Mouse (Mus musculus) lung, embryonic 16.5 days (tissue): Measurements from ENCODE around the gene Cdk11b. TPM values are rescaled to one million over a fixed set of nuclear protein-coding genes. Genes with fewer than 3 reads are reported as not detected.

Source experiments
- ATAC-seq: fragments of 200-750 bp; cut with Nextera tagmentation; 2 replicates; pipeline ENCODE4 v1.8.0; 2017; ENCODE audit warnings: low read depth, mild to moderate bottlenecking, moderate library complexity
- H3K27ac ChIP-seq: fragments of 300-500 bp; sonication (generic); 2 replicates; pipeline ENCODE4 v1.5.1; 2014; ENCODE audit warnings: mild to moderate bottlenecking, control low read depth, low read length
- H3K27me3 ChIP-seq: fragments of 300-500 bp; sonication (generic); 2 replicates; pipeline ENCODE4 v1.6.1; 2014; ENCODE audit warnings: low read depth, low read length, mixed read lengths; ENCODE audit not compliant: control insufficient read depth, insufficient read depth
- H3K36me3 ChIP-seq: fragments of 300-500 bp; sonication (generic); 2 replicates; pipeline ENCODE4 v1.6.1; 2014; ENCODE audit warnings: low read length; ENCODE audit not compliant: control insufficient read depth, insufficient read depth
- H3K4me1 ChIP-seq: fragments of 300-500 bp; sonication (generic); replicated peaks from 2 replicates; pipeline ENCODE4 v1.6.1; 2014; ENCODE audit warnings: low read length, mixed read lengths; ENCODE audit not compliant: control insufficient read depth, insufficient read depth
- H3K4me2 ChIP-seq: fragments of 300-500 bp; sonication (generic); 2 replicates; pipeline ENCODE4 v1.6.1; 2014; ENCODE audit warnings: low read depth, low read length, control low read depth
- H3K4me3 ChIP-seq: fragments of 300-500 bp; sonication (generic); 2 replicates; pipeline ENCODE4 v1.5.1; 2014; ENCODE audit warnings: mild to moderate bottlenecking, low read length, control low read depth
- H3K9ac ChIP-seq: fragments of 300-500 bp; sonication (generic); 2 replicates; pipeline ENCODE4 v1.6.1; 2014; ENCODE audit warnings: low read length, control low read depth
- H3K9me3 ChIP-seq: fragments of 300-500 bp; sonication (generic); 2 replicates; pipeline ENCODE4 v1.6.1; 2016; ENCODE audit warnings: low read length; ENCODE audit not compliant: control insufficient read depth
- WGBS: fragments of 180-500 bp; shearing (Covaris S2); extraction: QIAGEN DNeasy Blood & Tissue Kit; methylation state at CpG from one replicate; pipeline ENCODE4 v1.1.7; 2014; 5-methylcytosine and 5-hydroxymethylcytosine counted together
- polyA plus RNA-seq: library from polyadenylated mRNA; unstranded; fragments of >200 nt; fragmentation: Nextera tagmentation; extraction: Ambion mirVana; gene quantifications from 2 replicates; pipeline ENCODE4 v1.2.1, GENCODE M21; 2015

Gene Cdk11b
- polyA plus RNA-seq, 1 experiment from 2014 or later = 54.6 TPM

GRCm38 (mm10) chr4:155653451-155654182, 29.0 kb downstream of the Cdk11b start:
- H3K36me3 ChIP-seq = peaks cover 27% of the 10 kb centered on the region
- peak overlapping the region; percentile 76 for H3K4me2 ChIP-seq
- H3K27me3 ChIP-seq = peaks cover 11% of the 10 kb centered on the region
- WGBS = 2% methylated on average over 31 of the region's 31 CpGs
- no peaks in the 10 kb centered on the region for H3K9me3 ChIP-seq
- peak overlapping the region; percentile 69 for H3K9ac ChIP-seq
- peaks cover 41% of the 10 kb centered on the region for H3K4me1 ChIP-seq
- ATAC-seq = peak; percentile 24
- peak overlapping the region; percentile 54 for H3K4me3 ChIP-seq
- H3K27ac ChIP-seq = 0 out of 2 replicates have a peak overlapping the region, but pooled peaks have one; percentile 10

- under 1% methylated on average over 6 of the region's 6 CpGs for WGBS
- peak overlapping the region; percentile 68; the same call in 1 of the 2 replicates for H3K9ac ChIP-seq
Observed at GRCm38 (mm10) chr4:155654183-155654455, 29.5 kb downstream of the Cdk11b start.

GRCm38 (mm10) chr4:155654456-155655298, 30.0 kb downstream of the Cdk11b start:
- peaks cover 16% of the 10 kb centered on the region for H3K36me3 ChIP-seq
- H3K27me3 ChIP-seq = peaks cover 11% of the 10 kb centered on the region
- WGBS = 4% methylated on average over 52 of the region's 52 CpGs
- H3K9ac ChIP-seq = peak overlapping the region; percentile 68
- H3K27ac ChIP-seq = no peak overlapping the region
- peak; percentile 71 for ATAC-seq
- no peaks in the 10 kb centered on the region for H3K9me3 ChIP-seq
- peak overlapping the region; percentile 54 for H3K4me3 ChIP-seq
- peaks cover 41% of the 10 kb centered on the region for H3K4me1 ChIP-seq
- H3K4me2 ChIP-seq = peak overlapping the region; percentile 76

More at GRCm38 (mm10) chr4:155654183-155654455, 29.5 kb downstream of the Cdk11b start:
- ATAC-seq = no peak
- H3K4me3 ChIP-seq = peak overlapping the region; percentile 54
- no peak overlapping the region for H3K27ac ChIP-seq
- peaks cover 11% of the 10 kb centered on the region for H3K27me3 ChIP-seq
- H3K4me2 ChIP-seq = peak overlapping the region; percentile 76
- no peaks in the 10 kb centered on the region for H3K9me3 ChIP-seq
- peaks cover 41% of the 10 kb centered on the region for H3K4me1 ChIP-seq
- H3K36me3 ChIP-seq = peaks cover 22% of the 10 kb centered on the region

- Histone ChIP-seq H3K27me3 (peaks cover 11% of the 10 kb centered on the region), H3K9ac (no peak overlapping the region), H3K4me2 (no peak overlapping the region), H3K4me1 (peaks cover 41% of the 10 kb centered on the region), H3K4me3 (no peak overlapping the region), H3K36me3 (peaks cover 5% of the 10 kb centered on the region), H3K27ac (no peak overlapping the region), H3K9me3 (no peaks in the 10 kb centered on the region)
- WGBS = 87% methylated on average over 13 of the region's 13 CpGs
- no peak for ATAC-seq
Observed at GRCm38 (mm10) chr4:155656214-155656751, 31.6 kb downstream of the Cdk11b start.

GRCm38 (mm10) chr4:155658961-155659360, 34.3 kb downstream of the Cdk11b start:
- no peak overlapping the region for H3K4me2 ChIP-seq
- peaks cover 17% of the 10 kb centered on the region for H3K4me1 ChIP-seq
- peaks cover 4% of the 10 kb centered on the region for H3K27me3 ChIP-seq
- H3K4me3 ChIP-seq = no peak overlapping the region
- no peak overlapping the region for H3K27ac ChIP-seq
- no peak for ATAC-seq
- peaks cover 5% of the 10 kb centered on the region for H3K36me3 ChIP-seq
- H3K9ac ChIP-seq = no peak overlapping the region
- no peaks in the 10 kb centered on the region for H3K9me3 ChIP-seq
- 91% methylated on average over 10 of the region's 10 CpGs for WGBS

- Histone ChIP-seq H3K4me2 (no peak overlapping the region), H3K4me3 (no peak overlapping the region), H3K36me3 (peaks cover 5% of the 10 kb centered on the region), H3K9ac (no peak overlapping the region), H3K9me3 (no peaks in the 10 kb centered on the region), H3K4me1 (0 out of 2 replicates have a peak, but pooled peaks cover 3% of the 10 kb centered on the region), H3K27me3 (no peaks in the 10 kb centered on the region), H3K27ac (no peak overlapping the region)
- WGBS = 63% methylated on average over 12 of the region's 12 CpGs
- 0 out of 2 replicates have a peak, but pooled peaks have one; percentile 15 for ATAC-seq
Observed at GRCm38 (mm10) chr4:155660641-155661040, 36.0 kb downstream of the Cdk11b start.

GRCm38 (mm10) chr4:155666903-155667302, 42.2 kb downstream of the Cdk11b start:
- H3K4me2 ChIP-seq = no peak overlapping the region
- peaks cover 9% of the 10 kb centered on the region for H3K4me1 ChIP-seq
- no peak overlapping the region for H3K4me3 ChIP-seq
- H3K9ac ChIP-seq = no peak overlapping the region
- H3K9me3 ChIP-seq = no peaks in the 10 kb centered on the region
- H3K36me3 ChIP-seq = peaks cover 2% of the 10 kb centered on the region; the same call in 1 of the 2 replicates
- no peak for ATAC-seq
- H3K27me3 ChIP-seq = no peaks in the 10 kb centered on the region
- peak overlapping the region; percentile 2; the same call in 1 of the 2 replicates for H3K27ac ChIP-seq

DNA sequence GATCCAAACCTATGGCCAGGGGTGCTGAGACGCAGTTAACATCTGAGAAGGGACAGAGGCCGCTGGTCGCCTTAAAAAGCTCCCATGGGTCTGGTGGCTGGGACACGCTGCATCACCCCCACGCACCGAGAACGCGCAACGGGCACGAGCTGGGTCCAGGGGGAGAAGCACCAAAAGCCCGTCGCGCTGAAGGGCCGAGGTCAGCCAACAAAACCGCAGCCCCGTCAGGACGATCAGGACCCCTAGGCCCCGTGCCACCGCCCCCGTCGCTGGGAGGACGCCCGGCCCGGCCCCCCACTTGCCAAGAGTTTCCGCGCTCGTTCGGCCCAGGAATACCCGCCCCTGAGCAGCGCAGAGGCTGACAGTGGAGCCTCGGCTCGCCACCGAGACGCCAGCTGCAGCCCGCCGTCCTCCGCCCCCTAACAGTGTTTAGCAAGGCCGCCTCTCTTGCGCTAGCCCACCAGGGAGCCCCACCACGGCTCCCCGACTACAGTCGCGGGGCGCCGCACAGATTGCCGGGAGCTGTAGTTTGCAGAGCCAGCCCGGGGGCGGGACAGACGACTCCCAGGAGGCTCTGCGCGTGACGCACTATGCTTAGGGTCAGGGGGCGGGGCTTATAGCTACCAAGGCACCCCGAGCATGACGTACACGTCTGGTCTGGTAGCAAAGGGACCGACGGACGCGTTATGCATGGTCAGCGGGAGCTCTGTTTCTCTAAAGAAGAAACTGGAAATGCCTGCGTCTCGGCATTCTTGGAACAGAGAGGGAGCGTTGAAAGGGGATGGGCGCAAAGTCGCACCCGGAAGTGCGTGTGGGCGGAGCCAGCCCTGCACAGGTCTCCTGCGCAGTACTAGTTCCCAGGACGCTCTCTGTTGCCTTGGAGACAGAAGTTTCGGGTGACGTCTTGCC, 44.3 kb downstream of the Cdk11b start, which contains the start of gene Mib2:
Gene Mib2 (minus strand): TSS at position 510 of the 909 bp plus-strand sequence.
- Histone ChIP-seq H3K9me3 (no peaks in the 10 kb centered on the region), H3K27me3 (no peaks in the 10 kb centered on the region), H3K9ac (peak within 1 kb of the TSS; percentile 90), H3K36me3 (no peaks in the 10 kb centered on the region), H3K4me1 (peaks cover 9% of the 10 kb centered on the region), H3K4me3 (peak within 1 kb of the TSS; percentile 92), H3K4me2 (peak within 1 kb of the TSS; percentile 92), H3K27ac (peak within 1 kb of the TSS; percentile 81)
- WGBS = under 1% methylated on average over 66 of the region's 73 CpGs
- peak; percentile 99 for ATAC-seq
